Mouse (Mus musculus) liver, embryonic 14.5 days (tissue): ENCODE measurements around the gene Carmil1. TPM values are rescaled to one million over a fixed set of nuclear protein-coding genes. Genes with fewer than 3 reads are reported as not detected.

ENCODE experiments used
- ATAC-seq: fragments of 200-750 bp; cut with Nextera tagmentation; 2 replicates; pipeline ENCODE4 v1.8.0; 2017; ENCODE audit warnings: moderate number of reproducible peaks, mild to moderate bottlenecking, moderate library complexity; ENCODE audit not compliant: insufficient read depth
- DNase-seq, 3 experiments: peaks; one replicate each; pipeline ENCODE4 v3.0.0-alpha.2; 2012 to 2013; ENCODE audit warnings: low read depth in 3 of 3, low spot score in 3 of 3
- H3K27ac ChIP-seq: fragments of 300-500 bp; sonication (generic); 2 replicates; pipeline ENCODE4 v1.5.1; 2014; ENCODE audit warnings: moderate library complexity, mild to moderate bottlenecking, control low read depth, inconsistent platforms
- H3K27me3 ChIP-seq: fragments of 300-500 bp; sonication (generic); 2 replicates; pipeline ENCODE4 v1.6.1; 2014; ENCODE audit warnings: mild to moderate bottlenecking, low read length, moderate library complexity; ENCODE audit not compliant: control insufficient read depth, insufficient read depth
- H3K36me3 ChIP-seq: fragments of 300-500 bp; sonication (generic); replicated peaks from 2 replicates; pipeline ENCODE4 v1.6.1; 2014; ENCODE audit warnings: low read depth; ENCODE audit not compliant: control insufficient read depth, insufficient read depth
- H3K4me1 ChIP-seq, 2 experiments: fragments of 200-500 bp in 1 of 2; fragments of 300-500 bp in 1 of 2; sonication (generic) in 1 of 2; replicated peaks; 2 replicates each; pipeline ENCODE4 v1.6.1; 2012 to 2014; ENCODE audit warnings: antibody characterized with exemption in 1 of 2, inconsistent platforms in 1 of 2, low read length in 1 of 2; ENCODE audit not compliant: control insufficient read depth in 2 of 2, insufficient read depth in 2 of 2
- H3K4me2 ChIP-seq: fragments of 300-500 bp; sonication (generic); 2 replicates; pipeline ENCODE4 v1.6.1; 2014; ENCODE audit warnings: low read depth, mild to moderate bottlenecking, control low read depth, moderate library complexity
- H3K4me3 ChIP-seq, 2 experiments: fragments of 200-500 bp in 1 of 2; fragments of 300-500 bp in 1 of 2; sonication (generic) in 1 of 2; 2 replicates each; pipeline ENCODE4 v1.5.1; 2012 to 2014; ENCODE audit warnings: low read depth in 2 of 2, low read length in 2 of 2, mild to moderate bottlenecking in 2 of 2, control low read depth in 1 of 2, inconsistent platforms in 1 of 2, moderate library complexity in 1 of 2; ENCODE audit not compliant: insufficient read depth in 1 of 2
- H3K9ac ChIP-seq: fragments of 300-500 bp; sonication (generic); replicated peaks from 2 replicates; pipeline ENCODE4 v1.6.1; 2014; ENCODE audit warnings: mild to moderate bottlenecking, control low read depth, moderate library complexity
- H3K9me3 ChIP-seq: fragments of 300-500 bp; sonication (generic); 2 replicates; pipeline ENCODE4 v1.6.1; 2016; ENCODE audit warnings: low read length, mixed read lengths; ENCODE audit not compliant: control insufficient read depth
- CTCF ChIP-seq: IDR thresholded peaks from 2 replicates; pipeline ENCODE4 v1.5.1; 2016; ENCODE audit warnings: antibody characterized with exemption, low read depth, control low read depth
- EP300 ChIP-seq: IDR thresholded peaks from 2 replicates; pipeline ENCODE4 v1.6.1; 2016; ENCODE audit warnings: antibody characterized with exemption, low read depth
- WGBS: fragments of 180-500 bp; shearing (Covaris S2); extraction: QIAGEN DNeasy Blood & Tissue Kit; methylation state at CpG from one replicate; pipeline ENCODE4 v1.1.7; 2014; ENCODE audit not compliant: insufficient replicate concordance; 5-methylcytosine and 5-hydroxymethylcytosine counted together
- polyA plus RNA-seq, 2 experiments: library from polyadenylated mRNA; depleted of rRNA in 1 of 2; stranded (reverse) in 1 of 2; unstranded in 1 of 2; fragments of >200 nt; fragmentation: Nextera tagmentation in 1 of 2; extraction: Ambion mirVana in 1 of 2; gene quantifications; 2 replicates each; pipeline versions ENCODE4 v1.2.1 to v1.2.3; 2012 to 2014

The Carmil1 gene
- polyA plus RNA-seq, 2 experiments, result 1.8 to 4.2 TPM

- Histone ChIP-seq H3K4me3 (no peak overlapping the region), H3K4me1 (no peaks in the 10 kb centered on the region), H3K9ac (no peak overlapping the region), H3K27ac (no peak overlapping the region), H3K4me2 (no peak overlapping the region), H3K9me3 (no peaks in the 10 kb centered on the region), H3K36me3 (no peaks in the 10 kb centered on the region), H3K27me3 (no peaks in the 10 kb centered on the region)
- DNase-seq (no peak), ATAC-seq (no peak)
- TF ChIP-seq CTCF (no peak), EP300 (no peak)
- WGBS, result 48% methylated on average over 2 of the region's 2 CpGs
These were observed 308.7 kb downstream of the Carmil1 start for GRCm38 (mm10) chr13:23971870-23972269.

GRCm38 (mm10) chr13:23964909-23965308, 315.7 kb downstream of the Carmil1 start:
- no peak for ATAC-seq
- no peak for DNase-seq
- no peaks in the 10 kb centered on the region for H3K27me3 ChIP-seq
- H3K36me3 ChIP-seq, result no peaks in the 10 kb centered on the region
- WGBS, result 49% methylated on average over 2 of the region's 2 CpGs
- no peak overlapping the region for H3K9ac ChIP-seq
- H3K4me1 ChIP-seq, result no peaks in the 10 kb centered on the region
- H3K4me3 ChIP-seq, result no peak overlapping the region
- no peak for TF ChIP-seq CTCF
- no peak for TF ChIP-seq EP300
- no peak overlapping the region for H3K4me2 ChIP-seq
- H3K27ac ChIP-seq, result no peak overlapping the region
- H3K9me3 ChIP-seq, result no peaks in the 10 kb centered on the region

Other genes with a start within 250 kb of the Carmil1 start
- gene Cmah, start 46.6 kb upstream of the Carmil1 start, polyA plus RNA-seq (2012; rRNA removed), result 0.24 and 0.42 TPM in 2 replicates
- 0.46 and 0.80 TPM in 2 replicates for gene Cmah, start 46.6 kb upstream of the Carmil1 start, polyA plus RNA-seq (2014; fragmentation: Nextera tagmentation; extraction: Ambion mirVana)